Mouse (Mus musculus): ENCODE results near the gene Cib3.

DNA sequence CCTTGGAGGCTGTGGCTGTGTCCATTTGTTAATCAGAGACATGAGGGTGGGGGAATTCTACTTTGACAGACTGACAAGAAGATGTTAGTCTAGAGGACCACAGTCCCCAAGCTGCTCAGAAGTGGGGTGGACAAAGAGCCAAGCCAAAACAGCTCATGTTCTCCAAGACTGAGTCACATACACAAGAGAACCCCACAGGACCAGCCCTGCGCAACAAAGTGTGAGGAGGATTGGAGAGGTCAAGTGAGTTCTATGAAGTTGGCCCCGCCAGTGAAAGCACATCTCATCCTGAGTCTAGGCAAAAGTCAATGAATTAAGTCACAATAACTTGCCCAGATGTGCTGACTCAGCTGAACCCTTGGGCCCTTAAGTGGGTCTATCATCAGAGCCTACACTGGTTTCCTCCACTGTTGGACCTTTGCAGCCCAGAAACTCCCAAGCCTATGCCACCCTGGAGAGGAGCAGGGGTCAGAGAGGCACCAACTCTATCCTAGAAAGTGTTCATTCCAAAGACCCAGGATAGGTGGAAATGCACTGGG is 24.8 kb downstream of the Cib3 start:
- TF ChIP-seq CTCF (conservative IDR thresholded peaks at IDR 0.05 in 1 of 2, IDR thresholded peaks at IDR 0.05 in 1 of 2; ENCODE audit: low read depth in 2 of 2, low read length in 2 of 2) = no peak
- TF ChIP-seq ZNF384 (IDR thresholded peaks at IDR 0.05; ENCODE audit: low read depth, low read length) = no peak
- TF ChIP-seq NRF1 (IDR thresholded peaks at IDR 0.05; ENCODE audit: low read depth, low read length) = no peak
- TF ChIP-seq MAFK (IDR thresholded peaks at IDR 0.05; ENCODE audit: insufficient replicate concordance, low read length) = peak; percentile 96
- no peak for TF ChIP-seq ELF1 (IDR thresholded peaks at IDR 0.05; ENCODE audit: low read depth, low read length)
- TF ChIP-seq UBTF (IDR thresholded peaks at IDR 0.05; ENCODE audit: low read depth, low read length) = no peak
- no peak for TF ChIP-seq ZMIZ1 (IDR thresholded peaks at IDR 0.05; ENCODE audit: low read depth, low read length)

All from CH12.LX (cell line).